Mouse (Mus musculus) lung, embryonic 15.5 days (tissue): Measurements from ENCODE around the gene Trim3. TPM values are rescaled to one million over a fixed set of nuclear protein-coding genes. Genes with fewer than 3 reads are reported as not detected.
A peak's percentile ranks its signal among the peaks of the same experiment; 100 is the strongest.

Experiments used
- ATAC-seq: fragments of 200-750 bp; cut with Nextera tagmentation; 2 replicates; pipeline ENCODE4 v1.8.0; 2017; ENCODE audit warnings: moderate number of reproducible peaks, borderline replicate concordance; ENCODE audit not compliant: low FRiP score, low TSS enrichment; ENCODE audit errors: extremely low read depth
- H3K27ac ChIP-seq: fragments of 300-500 bp; sonication (generic); 2 replicates; pipeline ENCODE4 v1.5.1; 2015; ENCODE audit warnings: moderate library complexity, mild to moderate bottlenecking, inconsistent platforms
- H3K27me3 ChIP-seq: fragments of 300-500 bp; sonication (generic); 2 replicates; pipeline ENCODE4 v1.6.1; 2015; ENCODE audit warnings: inconsistent platforms
- H3K36me3 ChIP-seq: fragments of 300-500 bp; sonication (generic); 2 replicates; pipeline ENCODE4 v1.6.1; 2015; ENCODE audit warnings: inconsistent platforms
- H3K4me1 ChIP-seq: fragments of 300-500 bp; sonication (generic); 2 replicates; pipeline ENCODE4 v1.6.1; 2015; ENCODE audit warnings: inconsistent platforms
- H3K4me2 ChIP-seq: fragments of 300-500 bp; sonication (generic); 2 replicates; pipeline ENCODE4 v1.6.1; 2015; ENCODE audit warnings: inconsistent platforms, mild to moderate bottlenecking, moderate library complexity
- H3K4me3 ChIP-seq: fragments of 300-500 bp; sonication (generic); 2 replicates; pipeline ENCODE4 v1.5.1; 2015; ENCODE audit warnings: mild to moderate bottlenecking, inconsistent platforms
- H3K9ac ChIP-seq: fragments of 300-500 bp; sonication (generic); 2 replicates; pipeline ENCODE4 v1.6.1; 2015; ENCODE audit warnings: inconsistent platforms
- H3K9me3 ChIP-seq: fragments of 300-500 bp; sonication (generic); 2 replicates; pipeline ENCODE4 v1.6.1; 2016; ENCODE audit warnings: inconsistent platforms
- WGBS: fragments of 180-500 bp; shearing (Covaris S2); methylation state at CpG from one replicate; pipeline ENCODE4 v1.1.7; 2015; 5-methylcytosine and 5-hydroxymethylcytosine counted together
- polyA plus RNA-seq: library from polyadenylated mRNA; unstranded; fragments of >200 nt; fragmentation: Nextera tagmentation; extraction: Ambion mirVana; gene quantifications from 2 replicates; pipeline ENCODE4 v1.2.1, GENCODE M21; 2015

The Trim3 gene
- 54.9 and 59.9 TPM in 2 replicates for polyA plus RNA-seq

DNA sequence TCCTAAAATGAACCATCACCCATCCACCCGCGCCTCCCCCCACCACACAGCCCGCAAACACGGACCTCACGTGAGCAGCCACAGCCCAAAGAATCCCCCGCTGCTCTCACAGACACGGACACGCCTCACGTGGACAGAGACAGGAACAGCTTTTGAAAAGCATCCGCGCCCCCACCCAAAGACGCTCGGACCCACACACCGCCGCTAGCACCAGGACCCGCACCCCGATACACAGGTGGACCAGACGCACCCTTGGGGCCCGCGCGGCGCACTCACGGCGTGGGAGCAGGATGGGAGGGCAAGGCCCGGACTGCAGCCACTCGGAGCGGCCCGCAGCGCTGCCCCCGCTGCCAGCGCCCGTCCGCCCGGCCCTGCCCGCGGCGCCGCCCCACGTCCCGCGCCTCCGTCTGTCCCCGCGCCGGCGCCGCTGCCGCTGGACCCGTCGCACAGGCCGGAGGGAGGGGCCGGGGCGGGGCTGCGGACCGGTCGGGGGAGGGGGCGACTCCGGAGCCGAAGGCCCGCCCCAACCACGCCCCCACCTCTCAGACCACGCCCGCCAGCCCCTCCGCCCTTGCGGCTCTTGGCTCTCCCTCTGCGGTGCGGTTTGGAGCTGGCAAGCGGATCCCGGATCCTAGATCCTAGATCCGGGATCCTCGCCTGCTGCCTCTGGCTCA, at the start of gene Trim3:
Gene Trim3, minus strand, starts transcription at position 445 of the 674 bp plus-strand sequence.
- Histone ChIP-seq H3K4me1 (peaks cover 50% of the 10 kb centered on the region), H3K36me3 (peaks cover 24% of the 10 kb centered on the region), H3K27me3 (no peaks in the 10 kb centered on the region), H3K4me2 (peak within 1 kb of the TSS; percentile 81), H3K27ac (peak within 1 kb of the TSS; percentile 63), H3K4me3 (peak within 1 kb of the TSS; percentile 94), H3K9me3 (no peaks in the 10 kb centered on the region), H3K9ac (peak within 1 kb of the TSS; percentile 87)
- peak; percentile 93 for ATAC-seq
- WGBS: under 1% methylated on average over 69 of the region's 71 CpGs

DNA sequence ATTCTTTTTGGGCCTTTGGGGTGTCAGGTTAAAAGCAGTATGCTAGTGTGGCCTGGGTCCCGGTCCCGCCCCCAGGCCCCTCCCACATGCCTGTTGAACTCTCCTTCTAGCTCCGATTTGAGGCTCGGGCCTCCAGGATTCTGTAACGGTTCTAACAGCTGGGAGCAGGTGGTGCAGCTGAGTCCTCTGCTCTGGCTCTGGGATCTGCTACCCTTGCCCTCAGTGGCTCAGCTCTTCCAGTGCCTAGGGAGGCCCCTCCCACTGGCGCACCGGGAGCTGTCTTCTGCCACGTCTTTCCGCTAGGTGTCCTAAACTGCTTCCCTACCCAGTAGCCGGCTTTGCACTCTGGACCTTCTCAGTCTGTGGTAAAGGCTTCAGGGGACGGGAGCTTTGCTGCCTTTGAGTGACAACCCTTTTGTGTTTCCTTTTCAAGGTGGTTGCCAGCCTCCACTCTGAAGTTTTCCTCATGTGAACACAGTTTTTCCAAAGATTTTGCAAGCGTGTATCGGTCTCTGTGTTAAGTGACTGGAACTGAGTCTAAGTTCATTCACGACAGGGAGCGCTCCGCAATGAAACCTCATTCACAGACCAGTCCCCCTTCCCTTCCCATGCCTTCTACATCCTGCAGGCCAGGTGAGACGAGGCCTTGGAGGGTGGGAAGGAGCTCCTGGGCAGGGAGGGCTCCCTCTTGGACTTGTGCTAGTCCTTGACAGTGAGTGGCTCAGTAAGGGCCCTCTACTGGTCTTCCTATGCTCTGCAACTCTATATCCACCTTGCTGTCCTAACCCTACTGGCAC, 17.5 kb upstream of the Trim3 start, which contains the start of gene Dnhd1:
Gene Dnhd1, plus strand, starts transcription at position 189 of the 797 bp plus-strand sequence.
- peak within 1 kb of the TSS; percentile 37 for H3K9ac ChIP-seq
- peak within 1 kb of the TSS; percentile 43 for H3K4me3 ChIP-seq
- H3K9me3 ChIP-seq: no peaks in the 10 kb centered on the region
- peak within 1 kb of the TSS; percentile 77 for H3K4me2 ChIP-seq
- H3K4me1 ChIP-seq: peaks cover 8% of the 10 kb centered on the region
- WGBS: 2% methylated on average over 17 of the region's 17 CpGs
- H3K27ac ChIP-seq: peak within 1 kb of the TSS; percentile 51
- H3K27me3 ChIP-seq: no peaks in the 10 kb centered on the region
- ATAC-seq: peak; percentile 95
- 0 out of 2 replicates have a peak, but pooled peaks cover 4% of the 10 kb centered on the region for H3K36me3 ChIP-seq

DNA sequence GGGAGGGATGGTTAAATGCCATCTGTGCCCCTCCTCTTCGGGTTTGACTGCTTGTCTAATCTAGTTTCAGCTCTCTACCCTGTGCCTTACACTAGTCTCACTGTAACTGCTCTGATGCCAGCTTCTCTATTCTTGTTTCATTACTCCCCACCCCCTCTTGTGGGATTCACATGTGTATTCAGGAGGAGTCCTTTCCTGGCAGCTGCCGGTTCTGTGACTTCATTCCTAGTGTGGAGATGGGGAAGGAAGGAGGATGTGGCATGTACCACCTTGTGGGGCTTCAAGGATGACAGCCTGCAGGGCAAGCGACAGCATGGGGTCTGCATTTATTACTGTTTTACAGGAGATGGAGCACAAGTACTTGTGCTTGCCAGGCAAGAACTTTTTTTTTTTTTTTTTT, 8.6 kb upstream of the Trim3 start:
- Histone ChIP-seq H3K9me3 (no peaks in the 10 kb centered on the region), H3K9ac (no peak overlapping the region), H3K27ac (peak overlapping the region; percentile 90), H3K27me3 (no peaks in the 10 kb centered on the region), H3K4me2 (peak overlapping the region; percentile 90), H3K4me3 (peak overlapping the region; percentile 64), H3K36me3 (peaks cover 35% of the 10 kb centered on the region), H3K4me1 (peaks cover 28% of the 10 kb centered on the region)
- 55% methylated on average over 3 of the region's 3 CpGs for WGBS
- ATAC-seq: no peak

DNA sequence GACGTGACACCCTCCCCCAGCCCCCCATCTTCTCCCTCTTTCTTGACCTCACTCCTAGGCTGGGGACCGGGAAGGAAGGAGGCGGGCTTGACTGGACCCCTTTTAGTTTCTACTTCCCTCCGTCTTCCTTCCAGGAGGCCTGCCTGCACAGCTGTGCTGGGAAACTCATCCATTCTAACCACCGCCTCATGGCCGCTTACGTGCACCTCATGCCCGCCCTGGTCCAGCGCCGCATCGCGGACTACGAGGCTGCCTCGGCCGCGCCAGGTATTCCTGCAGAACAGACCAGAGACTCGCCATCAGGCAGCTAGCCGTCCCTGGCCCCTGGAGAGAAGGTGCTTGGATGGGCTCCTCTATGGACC, 7.5 kb upstream of the Trim3 start:
- Histone ChIP-seq H3K4me1 (peaks cover 28% of the 10 kb centered on the region), H3K9me3 (no peaks in the 10 kb centered on the region), H3K27ac (peak overlapping the region; percentile 90), H3K4me3 (peak overlapping the region; percentile 64), H3K27me3 (no peaks in the 10 kb centered on the region), H3K9ac (peak overlapping the region; percentile 74), H3K4me2 (peak overlapping the region; percentile 90), H3K36me3 (peaks cover 45% of the 10 kb centered on the region)
- WGBS: 0% methylated on average over 18 of the region's 18 CpGs
- peak; percentile 31; the same call in 1 of the 2 replicates for ATAC-seq

DNA sequence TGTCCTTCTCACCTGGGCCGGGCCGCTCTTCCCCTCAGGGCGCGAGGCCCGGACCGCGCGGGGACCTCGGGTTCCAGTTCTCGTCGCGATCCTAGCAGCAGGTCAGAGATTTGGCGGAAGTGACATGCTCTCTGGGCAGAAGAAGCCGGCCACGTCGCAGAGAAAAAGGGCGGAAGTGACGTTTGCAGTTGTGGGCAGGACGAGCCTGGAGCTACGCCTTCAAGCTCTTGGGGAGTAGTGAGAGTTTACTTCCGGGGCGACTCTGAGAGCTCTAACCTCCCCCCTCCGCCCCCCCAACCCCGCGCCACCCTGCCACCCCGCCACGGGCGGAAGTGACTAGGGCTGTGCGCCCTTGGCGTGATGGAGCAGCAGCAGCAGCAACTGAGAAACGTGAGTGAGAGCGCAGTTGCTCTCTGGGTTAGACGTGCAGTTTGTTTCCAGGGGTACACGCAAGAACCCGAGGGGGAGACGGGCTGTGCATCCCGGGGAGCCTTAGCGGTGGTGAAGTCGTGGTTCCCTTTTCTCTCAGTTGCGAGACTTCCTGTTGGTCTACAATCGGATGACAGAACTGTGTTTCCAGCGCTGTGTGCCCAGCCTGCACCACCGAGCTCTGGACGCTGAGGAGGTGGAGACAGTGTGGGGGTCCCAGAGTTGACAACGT, 7.0 kb upstream of the Trim3 start, which contains the start of the genes Arfip2 and Gm45799:
Gene Arfip2, minus strand, starts transcription at position 184 of the 661 bp plus-strand sequence.
Gene Gm45799, plus strand, starts transcription at position 320 of the 661 bp plus-strand sequence.
- ATAC-seq: peak; percentile 96
- under 1% methylated on average over 45 of the region's 45 CpGs for WGBS
- peak within 1 kb of the TSS; percentile 90 for H3K4me2 ChIP-seq
- no peaks in the 10 kb centered on the region for H3K9me3 ChIP-seq
- peak within 1 kb of the TSS; percentile 64 for H3K4me3 ChIP-seq
- peak within 1 kb of the TSS; percentile 90 for H3K27ac ChIP-seq
- H3K36me3 ChIP-seq: peaks cover 46% of the 10 kb centered on the region
- peaks cover 28% of the 10 kb centered on the region for H3K4me1 ChIP-seq
- peak within 1 kb of the TSS; percentile 74 for H3K9ac ChIP-seq
- no peaks in the 10 kb centered on the region for H3K27me3 ChIP-seq

DNA sequence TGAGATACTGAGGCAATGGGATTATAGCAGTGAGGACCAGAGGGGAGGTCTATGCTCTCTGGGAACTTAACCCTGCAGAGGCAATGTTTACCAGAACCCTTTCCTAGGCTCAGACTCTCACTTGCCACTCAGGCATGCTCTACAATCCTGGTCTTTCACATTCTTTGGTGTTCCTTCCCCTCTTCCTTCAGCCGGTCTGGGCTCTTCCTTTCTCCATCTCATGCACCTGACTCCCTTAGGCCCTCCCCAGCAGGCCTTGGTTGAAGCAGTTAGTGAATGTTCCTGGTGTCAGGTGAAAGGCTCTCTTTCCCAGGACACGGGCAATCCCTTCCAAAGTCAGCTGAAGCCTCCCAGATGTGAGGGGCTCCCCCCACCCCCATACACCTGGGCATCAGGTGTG, 6.4 kb upstream of the Trim3 start, which contains the start of gene Timm10b:
Gene Timm10b, plus strand, starts transcription at position 301 of the 400 bp plus-strand sequence.
- WGBS: 0% methylated on average over 2 of the region's 2 CpGs
- peak within 1 kb of the TSS; percentile 64 for H3K4me3 ChIP-seq
- H3K27ac ChIP-seq: peak within 1 kb of the TSS; percentile 90
- peak within 1 kb of the TSS; percentile 90 for H3K4me2 ChIP-seq
- H3K36me3 ChIP-seq: peaks cover 43% of the 10 kb centered on the region
- ATAC-seq: no peak
- H3K4me1 ChIP-seq: peaks cover 28% of the 10 kb centered on the region
- H3K9me3 ChIP-seq: no peaks in the 10 kb centered on the region
- peak within 1 kb of the TSS; percentile 74 for H3K9ac ChIP-seq
- no peaks in the 10 kb centered on the region for H3K27me3 ChIP-seq

DNA sequence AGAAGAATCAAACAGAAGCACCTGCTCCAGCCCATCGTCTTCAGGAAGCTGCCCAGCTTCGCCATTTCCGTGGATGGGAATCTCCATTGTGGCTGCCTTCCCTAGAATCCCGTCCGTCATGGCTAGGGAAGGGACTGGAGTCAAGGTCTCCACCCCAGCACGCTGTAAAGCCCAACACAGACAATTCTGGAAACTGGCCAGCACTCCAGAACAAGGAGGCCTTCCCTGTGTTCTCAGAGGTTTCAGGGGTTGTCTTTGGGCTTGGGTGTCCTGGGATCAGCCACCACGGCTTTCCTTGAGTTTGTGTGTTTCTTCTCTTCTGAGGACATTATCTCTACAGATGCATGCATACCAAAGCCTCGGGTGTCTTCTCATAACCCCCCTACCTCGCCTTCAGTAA, 5.9 kb upstream of the Trim3 start:
- H3K27ac ChIP-seq: no peak overlapping the region; the same call in 1 of the 2 replicates
- WGBS: 46% methylated on average over 9 of the region's 9 CpGs

DNA sequence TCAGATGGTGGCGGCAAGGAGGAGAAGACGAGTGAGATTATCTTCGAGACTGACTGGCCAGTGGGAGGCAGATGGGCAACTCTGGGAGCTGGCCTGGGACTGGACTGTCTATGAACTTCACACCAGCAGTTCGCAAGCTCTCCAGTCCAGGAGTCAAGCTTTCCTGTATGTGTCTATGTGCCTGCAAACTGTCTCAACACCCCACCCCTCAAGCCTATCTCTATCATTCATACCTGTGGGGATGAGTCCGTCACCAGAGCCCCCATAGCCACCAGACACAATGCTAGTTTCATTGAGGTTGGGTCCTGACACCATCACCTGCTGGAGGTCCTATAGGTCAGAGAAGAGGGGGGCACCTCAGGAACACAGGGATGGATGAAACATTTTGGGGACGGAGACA, 5.4 kb upstream of the Trim3 start:
- H3K36me3 ChIP-seq: peaks cover 36% of the 10 kb centered on the region
- H3K4me3 ChIP-seq: no peak overlapping the region
- peaks cover 36% of the 10 kb centered on the region for H3K4me1 ChIP-seq
- no peak for ATAC-seq
- H3K27ac ChIP-seq: no peak overlapping the region
- H3K4me2 ChIP-seq: peak overlapping the region; percentile 90; the same call in 1 of the 2 replicates
- H3K9me3 ChIP-seq: no peaks in the 10 kb centered on the region
- H3K9ac ChIP-seq: no peak overlapping the region
- H3K27me3 ChIP-seq: no peaks in the 10 kb centered on the region
- WGBS: 90% methylated on average over 6 of the region's 6 CpGs

More for the DNA sequence above, 5.9 kb upstream of the Trim3 start:
- Histone ChIP-seq H3K9ac (peak overlapping the region; percentile 65; the same call in 1 of the 2 replicates), H3K4me2 (peak overlapping the region; percentile 90), H3K4me1 (peaks cover 30% of the 10 kb centered on the region), H3K27me3 (no peaks in the 10 kb centered on the region), H3K9me3 (no peaks in the 10 kb centered on the region), H3K36me3 (peaks cover 41% of the 10 kb centered on the region), H3K4me3 (peak overlapping the region; percentile 64)
- no peak for ATAC-seq

DNA sequence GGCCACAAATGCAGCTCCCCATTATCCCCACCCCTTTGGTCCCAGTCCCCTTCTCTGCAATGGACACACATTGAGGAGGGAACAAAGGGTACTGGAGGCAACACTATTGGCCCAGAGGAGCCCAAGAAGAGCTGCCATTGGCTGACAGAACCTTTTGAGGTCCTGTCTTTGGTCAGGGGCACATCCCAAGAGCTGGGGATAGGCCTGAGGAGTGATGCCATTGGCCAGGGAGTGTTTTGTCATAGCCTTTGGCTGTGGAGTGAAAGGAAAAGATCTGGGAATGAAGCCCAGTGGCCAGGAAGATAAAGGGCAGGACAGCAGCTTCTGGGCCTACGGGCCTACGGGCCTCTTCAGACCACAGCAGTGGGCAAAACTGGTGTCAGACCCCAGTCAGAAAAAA, 2.4 kb upstream of the Trim3 start:
- 78% methylated on average over 2 of the region's 2 CpGs for WGBS
- peaks cover 24% of the 10 kb centered on the region for H3K36me3 ChIP-seq
- H3K4me1 ChIP-seq: peaks cover 41% of the 10 kb centered on the region
- no peak for ATAC-seq
- H3K27me3 ChIP-seq: no peaks in the 10 kb centered on the region
- no peak overlapping the region for H3K4me3 ChIP-seq
- H3K4me2 ChIP-seq: no peak overlapping the region
- H3K27ac ChIP-seq: no peak overlapping the region
- no peaks in the 10 kb centered on the region for H3K9me3 ChIP-seq
- no peak overlapping the region for H3K9ac ChIP-seq

DNA sequence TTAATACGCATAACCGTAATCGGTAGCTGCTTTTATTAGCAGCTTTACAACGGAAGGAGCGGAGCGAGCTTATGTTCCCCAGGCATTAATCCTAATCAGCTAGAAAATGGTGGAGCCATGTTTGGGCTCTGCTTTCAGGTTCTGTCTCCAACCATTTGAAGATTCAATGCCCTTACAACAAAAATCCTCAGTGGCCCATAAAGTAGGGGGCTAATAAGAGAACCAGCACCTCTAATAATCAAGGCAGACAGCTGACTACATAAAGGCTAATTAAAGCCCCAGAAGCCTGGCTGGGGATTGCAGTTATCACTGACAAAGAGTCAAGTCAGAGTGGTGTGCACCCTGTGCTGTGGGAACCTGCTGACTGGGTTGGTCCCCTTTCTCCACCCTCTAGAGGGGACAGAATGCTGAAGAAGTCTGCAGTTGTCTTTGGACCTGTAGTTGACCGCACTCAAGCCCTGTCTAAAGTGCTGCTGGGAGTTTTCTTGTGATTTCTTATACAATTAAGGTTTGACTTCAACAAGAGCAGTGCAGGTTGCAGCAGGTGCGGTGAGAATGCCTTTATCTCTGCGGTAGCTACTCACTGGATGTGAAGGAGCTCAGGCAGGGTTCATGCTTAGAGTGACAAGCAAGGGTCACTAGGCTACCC, 1.0 kb upstream of the Trim3 start:
- Histone ChIP-seq H3K4me3 (peak overlapping the region; percentile 94), H3K4me1 (peaks cover 48% of the 10 kb centered on the region), H3K9ac (no peak overlapping the region), H3K36me3 (peaks cover 24% of the 10 kb centered on the region), H3K27ac (peak overlapping the region; percentile 63; the same call in 1 of the 2 replicates), H3K27me3 (no peaks in the 10 kb centered on the region), H3K9me3 (no peaks in the 10 kb centered on the region), H3K4me2 (peak overlapping the region; percentile 81)
- no peak for ATAC-seq
- 50% methylated on average over 9 of the region's 9 CpGs for WGBS

DNA sequence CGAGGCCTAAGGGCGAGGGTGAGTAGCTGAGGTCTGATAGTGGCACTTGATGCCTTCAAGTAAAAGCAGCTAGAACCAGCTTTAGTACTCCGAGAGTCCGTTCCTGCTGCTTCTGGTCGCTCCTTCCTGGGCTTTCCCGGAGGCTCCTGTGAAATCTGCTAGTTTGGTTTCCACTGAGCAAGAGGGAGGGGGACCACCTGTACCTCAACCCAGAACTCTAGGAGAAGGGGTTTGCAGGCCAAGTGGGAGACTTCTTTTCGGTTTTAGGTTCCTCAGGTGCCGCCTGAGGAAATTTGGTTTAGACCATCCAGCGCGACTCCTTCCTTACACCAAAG, 397 bp upstream of the Trim3 start:
- peak overlapping the region; percentile 65 for H3K9ac ChIP-seq
- H3K9me3 ChIP-seq: no peaks in the 10 kb centered on the region
- H3K36me3 ChIP-seq: peaks cover 24% of the 10 kb centered on the region
- no peak for ATAC-seq
- WGBS: 3% methylated on average over 10 of the region's 10 CpGs
- peak overlapping the region; percentile 63; the same call in 1 of the 2 replicates for H3K27ac ChIP-seq
- H3K4me2 ChIP-seq: peak overlapping the region; percentile 81
- H3K4me3 ChIP-seq: peak overlapping the region; percentile 94
- peaks cover 48% of the 10 kb centered on the region for H3K4me1 ChIP-seq
- H3K27me3 ChIP-seq: no peaks in the 10 kb centered on the region
